Mouse (Mus musculus) stomach, postnatal 0 days (tissue): ENCODE measurements around the gene Ssu72.

Experiments used
- CTCF ChIP-seq: IDR thresholded peaks from 2 replicates; pipeline ENCODE4 v1.5.1; 2016; ENCODE audit warnings: antibody characterized with exemption, low read depth, mild to moderate bottlenecking, moderate library complexity
- EP300 ChIP-seq: optimal IDR thresholded peaks from 2 replicates; pipeline ENCODE3; 2016; ENCODE audit warnings: antibody characterized with exemption

DNA sequence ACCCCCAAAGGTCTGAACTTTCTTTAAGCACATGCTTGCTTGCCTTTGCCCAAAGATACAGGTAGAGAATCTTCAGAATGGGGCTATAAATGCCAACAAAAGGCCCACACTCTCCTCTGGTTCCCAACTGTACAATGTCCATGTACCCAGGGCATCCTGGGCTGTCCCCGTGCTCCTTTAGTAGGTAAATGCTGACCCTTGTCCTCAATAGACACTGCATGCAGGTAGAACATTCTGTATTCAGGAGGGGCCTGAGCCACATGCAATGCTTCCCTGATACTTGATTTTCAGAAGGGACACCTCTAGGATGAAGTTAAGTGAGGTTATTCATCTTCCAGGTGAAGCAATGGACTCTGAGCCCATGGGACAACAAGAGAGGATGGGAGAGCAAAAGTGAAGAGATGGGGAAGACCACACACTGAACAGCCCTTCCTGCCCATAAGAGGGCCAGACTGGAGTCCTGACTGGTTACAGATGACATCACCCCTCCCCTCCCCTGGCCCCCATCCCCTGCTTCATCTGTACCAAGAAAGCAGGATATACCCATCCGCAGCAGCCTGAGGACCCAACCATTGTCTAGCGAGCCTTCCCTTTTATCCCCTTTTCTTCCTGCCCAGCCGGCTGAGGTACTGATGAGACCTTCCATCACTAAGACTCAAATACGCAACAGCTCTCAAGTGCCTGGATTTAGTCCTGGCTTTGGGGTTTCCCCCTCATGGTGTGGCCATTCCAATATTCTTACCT is 68.9 kb downstream of the Ssu72 start:
- TF ChIP-seq EP300: no peak
- TF ChIP-seq CTCF: no peak
